8 mouse cellular contexts compared by ENCODE assay signal in the genomic region with DNA sequence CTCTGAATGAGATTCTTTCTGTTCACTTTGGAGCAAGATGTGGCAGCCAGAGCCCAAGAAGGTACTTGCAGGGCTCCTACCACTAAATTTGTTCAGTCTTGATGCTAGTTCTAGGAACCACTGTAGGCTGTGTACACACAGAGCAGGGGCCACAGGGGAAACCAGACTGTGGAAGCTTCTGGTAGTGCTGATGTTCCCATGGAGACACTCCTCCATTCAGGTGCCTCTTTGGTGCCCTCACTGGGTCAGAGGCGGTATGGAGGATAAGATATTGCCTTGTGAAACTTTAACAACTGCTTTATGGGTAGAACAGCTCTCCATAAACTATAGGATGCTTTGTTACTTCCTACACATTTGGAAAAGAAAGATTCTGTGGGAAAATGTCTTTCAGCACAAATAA. TPM values are rescaled to one million over a fixed set of nuclear protein-coding genes. Genes with fewer than 3 reads are reported as not detected.
DNase-seq lines count a peak whose midpoint lies in the region; ATAC-seq and TF ChIP-seq lines count a peak whose summit lies in the region.

No protein-coding gene starts in this region.

- no peak overlapping the region for H3K4me2 ChIP-seq in liver, postnatal 0 days (ENCODE audit: low read depth, low read length)
- no peak overlapping the region for H3K4me2 ChIP-seq in liver, embryonic 12.5 days

- H3K4me1 ChIP-seq in liver, postnatal 0 days (ENCODE audit: insufficient read depth): no peaks in the 10 kb centered on the region
- no peaks in the 10 kb centered on the region for H3K4me1 ChIP-seq in liver, embryonic 12.5 days

- ATAC-seq in liver, postnatal 0 days: no peak
- no peak for ATAC-seq in liver, embryonic 12.5 days

- no peak overlapping the region for H3K9ac ChIP-seq in liver, postnatal 0 days (replicated peaks)
- no peak overlapping the region for H3K9ac ChIP-seq in liver, embryonic 12.5 days

- no peak for TF ChIP-seq EP300 in liver, postnatal 0 days (IDR thresholded peaks at IDR 0.05; ENCODE audit: low read depth)

- H3K4me3 ChIP-seq in gastrocnemius, adult 2 months: no peak overlapping the region
- H3K4me3 ChIP-seq in liver, postnatal 0 days (ENCODE audit: low read depth, low read length): no peak overlapping the region
- no peak overlapping the region for H3K4me3 ChIP-seq in liver, embryonic 12.5 days

- intact Hi-C loops in gastrocnemius, adult 2 months (cut with DNase I): no loop called here

- no peaks in the 10 kb centered on the region for H3K27me3 ChIP-seq in liver, postnatal 0 days (ENCODE audit: insufficient read depth, low read length)
- H3K27me3 ChIP-seq in liver, embryonic 12.5 days (replicated peaks): no peaks in the 10 kb centered on the region

- no peak overlapping the region for H3K27ac ChIP-seq in gastrocnemius, adult 2 months
- no peak overlapping the region for H3K27ac ChIP-seq in liver, postnatal 0 days (ENCODE audit: low read depth)
- H3K27ac ChIP-seq in liver, embryonic 12.5 days: no peak overlapping the region

- no peaks in the 10 kb centered on the region for H3K36me3 ChIP-seq in liver, postnatal 0 days (replicated peaks; ENCODE audit: insufficient read depth, low read length)
- H3K36me3 ChIP-seq in liver, embryonic 12.5 days: no peaks in the 10 kb centered on the region

- 26% methylated on average over 1 of the region's 1 CpGs for WGBS in liver, postnatal 0 days (ENCODE audit: insufficient replicate concordance)
- 17% methylated on average over 1 of the region's 1 CpGs for WGBS in liver, embryonic 12.5 days (ENCODE audit: insufficient replicate concordance)

- H3K9me3 ChIP-seq in liver, postnatal 0 days (ENCODE audit: low read length): no peaks in the 10 kb centered on the region
- H3K9me3 ChIP-seq in liver, embryonic 12.5 days (replicated peaks): no peaks in the 10 kb centered on the region

- TF ChIP-seq CTCF in gastrocnemius, adult 2 months (IDR thresholded peaks at IDR 0.05): peak; percentile 31; the same call in 1 of the 2 replicates
- peak; percentile 48 for TF ChIP-seq CTCF in liver, postnatal 0 days (IDR thresholded peaks at IDR 0.05; ENCODE audit: low read depth)

- DNase-seq in gastrocnemius, adult 2 months: no peak
- no peak for DNase-seq in gastrocnemius, postnatal 10 days
- DNase-seq in liver, postnatal 0 days: peak; percentile 16
- DNase-seq in adipocyte (ENCODE audit: low spot score): peak; percentile 33
- DNase-seq in mesoderm, embryonic 11.5 days (ENCODE audit: low read depth, low spot score): peak; percentile 32
- DNase-seq in cerebellum, postnatal 25 days: no peak
- no peak for DNase-seq in cerebellum, adult 8-10 months

RNA-seq across cellular contexts. Expression of a gene that starts 45.1 kb away (rescaled TPM):
- total RNA-seq in gastrocnemius, adult 2 months (2021): 1 to 10 TPM; 2.5 to 2.7 TPM
- total RNA-seq in gastrocnemius, postnatal 10 days (2021): 1 to 10 TPM; 4.4 to 5.3 TPM
- 3.6 and 4.1 TPM in 2 replicates for polyA plus RNA-seq in liver, postnatal 0 days (2015; fragmentation: Nextera tagmentation; extraction: Ambion mirVana)
- 7.5 and 8.9 TPM in 2 replicates for polyA plus RNA-seq in liver, embryonic 12.5 days (2016; fragmentation: Nextera tagmentation; extraction: Ambion mirVana)

Comparison
In these comparisons a context has a peak if more than half of its experiments do, and no peak if none do; other contexts are left out.
1. DNase-seq: peak in liver, postnatal 0 days (single experiment), adipocyte (single experiment) and mesoderm, embryonic 11.5 days (single experiment); none in gastrocnemius, adult 2 months (single experiment), gastrocnemius, postnatal 10 days (single experiment), cerebellum, postnatal 25 days (0 of 2) and cerebellum, adult 8-10 months (single experiment).